Mouse (Mus musculus) lung, embryonic 16.5 days (tissue): ENCODE results near the gene Ccdc66. TPM values are rescaled to one million over a fixed set of nuclear protein-coding genes. Genes with fewer than 3 reads are reported as not detected.

ENCODE experiments used
- ATAC-seq: fragments of 200-750 bp; cut with Nextera tagmentation; 2 replicates; pipeline ENCODE4 v1.8.0; 2017; ENCODE audit warnings: low read depth, mild to moderate bottlenecking, moderate library complexity
- H3K27ac ChIP-seq: fragments of 300-500 bp; sonication (generic); 2 replicates; pipeline ENCODE4 v1.5.1; 2014; ENCODE audit warnings: mild to moderate bottlenecking, control low read depth, low read length
- H3K27me3 ChIP-seq: fragments of 300-500 bp; sonication (generic); 2 replicates; pipeline ENCODE4 v1.6.1; 2014; ENCODE audit warnings: low read depth, low read length, mixed read lengths; ENCODE audit not compliant: control insufficient read depth, insufficient read depth
- H3K36me3 ChIP-seq: fragments of 300-500 bp; sonication (generic); 2 replicates; pipeline ENCODE4 v1.6.1; 2014; ENCODE audit warnings: low read length; ENCODE audit not compliant: control insufficient read depth, insufficient read depth
- H3K4me1 ChIP-seq: fragments of 300-500 bp; sonication (generic); replicated peaks from 2 replicates; pipeline ENCODE4 v1.6.1; 2014; ENCODE audit warnings: low read length, mixed read lengths; ENCODE audit not compliant: control insufficient read depth, insufficient read depth
- H3K4me2 ChIP-seq: fragments of 300-500 bp; sonication (generic); 2 replicates; pipeline ENCODE4 v1.6.1; 2014; ENCODE audit warnings: low read depth, low read length, control low read depth
- H3K4me3 ChIP-seq: fragments of 300-500 bp; sonication (generic); 2 replicates; pipeline ENCODE4 v1.5.1; 2014; ENCODE audit warnings: mild to moderate bottlenecking, low read length, control low read depth
- H3K9ac ChIP-seq: fragments of 300-500 bp; sonication (generic); 2 replicates; pipeline ENCODE4 v1.6.1; 2014; ENCODE audit warnings: low read length, control low read depth
- H3K9me3 ChIP-seq: fragments of 300-500 bp; sonication (generic); 2 replicates; pipeline ENCODE4 v1.6.1; 2016; ENCODE audit warnings: low read length; ENCODE audit not compliant: control insufficient read depth
- WGBS: fragments of 180-500 bp; shearing (Covaris S2); extraction: QIAGEN DNeasy Blood & Tissue Kit; methylation state at CpG from one replicate; pipeline ENCODE4 v1.1.7; 2014; 5-methylcytosine and 5-hydroxymethylcytosine counted together
- polyA plus RNA-seq: library from polyadenylated mRNA; unstranded; fragments of >200 nt; fragmentation: Nextera tagmentation; extraction: Ambion mirVana; gene quantifications from 2 replicates; pipeline ENCODE4 v1.2.1, GENCODE M21; 2015

Ccdc66 gene
- polyA plus RNA-seq, 1 experiment from 2014 or later: 9.3 TPM

GRCm38 (mm10) chr14:27444851-27445281 lies 63.4 kb downstream of the Ccdc66 start:
- Histone ChIP-seq H3K27me3 (no peaks in the 10 kb centered on the region), H3K36me3 (peaks cover 19% of the 10 kb centered on the region), H3K4me3 (no peak overlapping the region), H3K9me3 (no peaks in the 10 kb centered on the region), H3K4me2 (no peak overlapping the region), H3K27ac (no peak overlapping the region), H3K9ac (no peak overlapping the region), H3K4me1 (no peaks in the 10 kb centered on the region)
- no peak for ATAC-seq
- 90% methylated on average over 2 of the region's 2 CpGs for WGBS

- H3K27me3 ChIP-seq: no peaks in the 10 kb centered on the region
These were observed 67.3 kb downstream of the Ccdc66 start for GRCm38 (mm10) chr14:27440921-27441320.

GRCm38 (mm10) chr14:27436826-27437225 lies 71.4 kb downstream of the Ccdc66 start:
- Histone ChIP-seq H3K27ac (no peak overlapping the region), H3K4me2 (no peak overlapping the region), H3K9me3 (no peaks in the 10 kb centered on the region), H3K36me3 (peaks cover 23% of the 10 kb centered on the region), H3K4me1 (no peaks in the 10 kb centered on the region), H3K27me3 (no peaks in the 10 kb centered on the region), H3K4me3 (no peak overlapping the region), H3K9ac (no peak overlapping the region)
- ATAC-seq: no peak
- 89% methylated on average over 3 of the region's 3 CpGs for WGBS

More at GRCm38 (mm10) chr14:27440921-27441320, 67.3 kb downstream of the Ccdc66 start:
- Histone ChIP-seq H3K9me3 (no peaks in the 10 kb centered on the region), H3K9ac (no peak overlapping the region), H3K4me2 (no peak overlapping the region), H3K36me3 (peaks cover 12% of the 10 kb centered on the region), H3K4me1 (no peaks in the 10 kb centered on the region), H3K27ac (no peak overlapping the region), H3K4me3 (no peak overlapping the region)
- no peak for ATAC-seq

DNA sequence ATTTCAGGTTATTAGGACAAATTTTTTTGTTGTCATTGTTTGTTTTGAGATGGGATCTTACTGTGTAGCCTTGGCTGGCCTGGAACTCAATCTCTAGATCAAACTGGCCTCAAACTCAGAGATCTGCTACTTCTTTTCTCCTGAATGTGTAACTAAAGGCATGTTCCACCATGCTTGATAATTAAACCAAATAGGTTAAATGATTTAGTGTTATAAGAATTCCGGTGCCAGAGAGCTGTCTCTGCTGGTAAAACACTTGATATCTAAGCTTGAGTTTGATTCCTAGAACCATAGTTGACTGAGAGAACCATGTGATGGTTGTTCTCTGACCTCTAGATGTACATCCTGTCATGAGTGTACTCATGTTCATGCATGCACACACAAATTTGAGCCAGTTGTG lies 72.1 kb downstream of the Ccdc66 start:
- Histone ChIP-seq H3K36me3 (peaks cover 28% of the 10 kb centered on the region), H3K27me3 (no peaks in the 10 kb centered on the region), H3K27ac (no peak overlapping the region), H3K4me1 (no peaks in the 10 kb centered on the region), H3K4me2 (no peak overlapping the region), H3K9me3 (no peaks in the 10 kb centered on the region), H3K9ac (no peak overlapping the region), H3K4me3 (no peak overlapping the region)
- no peak for ATAC-seq
- 89% methylated on average over 1 of the region's 1 CpGs for WGBS

- no peak overlapping the region for H3K27ac ChIP-seq
- no peak for ATAC-seq
- no peaks in the 10 kb centered on the region for H3K27me3 ChIP-seq
- no peak overlapping the region for H3K4me3 ChIP-seq
- peaks cover 2% of the 10 kb centered on the region; the same call in 1 of the 2 replicates for H3K4me1 ChIP-seq
- WGBS: 100% methylated on average over 2 of the region's 2 CpGs
- H3K4me2 ChIP-seq: no peak overlapping the region
- H3K9ac ChIP-seq: no peak overlapping the region
- peaks cover 11% of the 10 kb centered on the region for H3K9me3 ChIP-seq
- H3K36me3 ChIP-seq: peaks cover 30% of the 10 kb centered on the region
These were observed 76.2 kb downstream of the Ccdc66 start for GRCm38 (mm10) chr14:27432064-27432463.

Other genes with a start within 250 kb of the Ccdc66 start
- 11.2 and 14.0 TPM in 2 replicates for gene Fam208a, start 79.6 kb downstream of the Ccdc66 start, polyA plus RNA-seq
- gene Erc2, start 114.0 kb upstream of the Ccdc66 start, polyA plus RNA-seq: 1.5 and 1.9 TPM in 2 replicates